Mouse (Mus musculus): Measurements from ENCODE around the gene Nek6. TPM values are rescaled to one million over a fixed set of nuclear protein-coding genes. Genes with fewer than 3 reads are reported as not detected.

The Nek6 gene
- 4.4 and 7.3 TPM in 2 replicates for polyA plus RNA-seq (2012; ENCODE audit: insufficient read depth, low replicate concordance)

GRCm38 (mm10) chr2:38511487-38512307 lies at the start of gene Nek6:
TSS of gene Nek6 (plus strand) at chr2:38511643.
- H3K36me3 ChIP-seq (replicated peaks; ENCODE audit: low read length): no peaks in the 10 kb centered on the region
- peaks cover 78% of the 10 kb centered on the region for H3K27me3 ChIP-seq (replicated peaks)
- H3K9me3 ChIP-seq: peaks cover 7% of the 10 kb centered on the region
- peaks cover 29% of the 10 kb centered on the region for H3K4me1 ChIP-seq
- no peak for TF ChIP-seq FLI1 (IDR thresholded peaks at IDR 0.05; ENCODE audit: low read length)
- no peak for TF ChIP-seq GATA1 (IDR thresholded peaks at IDR 0.05; ENCODE audit: borderline replicate concordance, low read length)
- H3K4me3 ChIP-seq (replicated peaks): peak within 1 kb of the TSS; percentile 92

DNA sequence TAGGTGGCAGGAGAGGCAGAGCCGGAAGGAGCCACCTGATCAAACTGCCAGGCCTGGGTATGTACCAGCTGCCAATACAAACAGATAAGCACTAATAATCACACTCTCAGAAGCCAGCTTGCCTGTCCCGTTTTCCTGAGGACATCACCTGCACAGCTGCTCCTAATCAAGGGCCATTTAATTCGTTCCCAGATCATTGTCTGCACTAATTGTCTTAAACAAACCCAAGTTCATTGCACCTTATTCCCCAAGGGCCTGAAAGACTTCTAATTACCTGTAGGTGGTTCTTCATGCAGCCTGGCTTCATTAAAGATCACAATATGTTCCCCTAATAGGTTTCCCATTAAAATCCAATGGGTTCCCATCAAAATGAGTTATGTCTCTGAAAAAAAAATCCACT lies 49.1 kb upstream of the Nek6 start:
- Histone ChIP-seq H3K4me1 (peaks cover 10% of the 10 kb centered on the region), H3K27me3 (replicated peaks) (peaks cover 59% of the 10 kb centered on the region), H3K4me3 (replicated peaks) (no peak overlapping the region), H3K36me3 (replicated peaks; ENCODE audit: low read length) (no peaks in the 10 kb centered on the region), H3K9me3 (no peaks in the 10 kb centered on the region)
- TF ChIP-seq FLI1 (IDR thresholded peaks at IDR 0.05; ENCODE audit: low read length) (no peak), GATA1 (IDR thresholded peaks at IDR 0.05; ENCODE audit: borderline replicate concordance, low read length) (no peak)

- Histone ChIP-seq H3K4me1 (peaks cover 28% of the 10 kb centered on the region), H3K27me3 (replicated peaks) (peaks cover 69% of the 10 kb centered on the region), H3K9me3 (no peaks in the 10 kb centered on the region), H3K4me3 (replicated peaks) (no peak overlapping the region), H3K36me3 (replicated peaks; ENCODE audit: low read length) (no peaks in the 10 kb centered on the region)
- no peak for TF ChIP-seq GATA1 (IDR thresholded peaks at IDR 0.05; ENCODE audit: borderline replicate concordance, low read length)
- TF ChIP-seq FLI1 (IDR thresholded peaks at IDR 0.05; ENCODE audit: low read length): no peak
Measured at GRCm38 (mm10) chr2:38468845-38469244, 42.6 kb upstream of the Nek6 start.

- no peak for TF ChIP-seq FLI1 (IDR thresholded peaks at IDR 0.05; ENCODE audit: low read length)
- TF ChIP-seq GATA1 (IDR thresholded peaks at IDR 0.05; ENCODE audit: borderline replicate concordance, low read length): peak; percentile 71; the same call in 2 of the 3 replicates
- peaks cover 52% of the 10 kb centered on the region for H3K27me3 ChIP-seq (replicated peaks)
- 0 out of 2 replicates have a peak, but pooled peaks cover 9% of the 10 kb centered on the region for H3K9me3 ChIP-seq
- H3K4me1 ChIP-seq: peaks cover 28% of the 10 kb centered on the region
- H3K4me3 ChIP-seq (replicated peaks): peak overlapping the region; percentile 42
- no peaks in the 10 kb centered on the region for H3K36me3 ChIP-seq (replicated peaks; ENCODE audit: low read length)
Measured at GRCm38 (mm10) chr2:38471745-38472144, 39.7 kb upstream of the Nek6 start.

DNA sequence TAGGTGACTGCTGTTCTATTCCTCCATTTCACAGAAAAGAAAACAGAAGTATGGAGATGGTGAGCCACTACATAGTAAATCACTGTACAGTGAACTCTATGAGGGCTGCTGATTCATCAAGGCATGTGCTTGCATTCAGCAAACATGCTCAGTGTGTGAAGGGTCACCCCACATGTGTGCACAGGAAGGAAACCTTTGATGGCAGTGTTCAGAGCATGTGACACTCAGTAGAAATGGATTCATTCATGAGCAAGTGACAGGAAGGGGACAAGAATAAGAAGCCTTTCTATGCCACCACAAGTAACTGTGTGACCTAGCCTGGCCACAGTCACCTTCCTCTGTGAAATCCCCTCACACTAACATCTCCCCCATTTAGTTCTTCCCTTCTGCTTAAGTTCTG lies 38.6 kb upstream of the Nek6 start:
- Histone ChIP-seq H3K9me3 (0 out of 2 replicates have a peak, but pooled peaks cover 9% of the 10 kb centered on the region), H3K4me1 (peaks cover 28% of the 10 kb centered on the region), H3K4me3 (replicated peaks) (no peak overlapping the region), H3K27me3 (replicated peaks) (peaks cover 43% of the 10 kb centered on the region), H3K36me3 (replicated peaks; ENCODE audit: low read length) (no peaks in the 10 kb centered on the region)
- no peak for TF ChIP-seq FLI1 (IDR thresholded peaks at IDR 0.05; ENCODE audit: low read length)
- no peak for TF ChIP-seq GATA1 (IDR thresholded peaks at IDR 0.05; ENCODE audit: borderline replicate concordance, low read length)

DNA sequence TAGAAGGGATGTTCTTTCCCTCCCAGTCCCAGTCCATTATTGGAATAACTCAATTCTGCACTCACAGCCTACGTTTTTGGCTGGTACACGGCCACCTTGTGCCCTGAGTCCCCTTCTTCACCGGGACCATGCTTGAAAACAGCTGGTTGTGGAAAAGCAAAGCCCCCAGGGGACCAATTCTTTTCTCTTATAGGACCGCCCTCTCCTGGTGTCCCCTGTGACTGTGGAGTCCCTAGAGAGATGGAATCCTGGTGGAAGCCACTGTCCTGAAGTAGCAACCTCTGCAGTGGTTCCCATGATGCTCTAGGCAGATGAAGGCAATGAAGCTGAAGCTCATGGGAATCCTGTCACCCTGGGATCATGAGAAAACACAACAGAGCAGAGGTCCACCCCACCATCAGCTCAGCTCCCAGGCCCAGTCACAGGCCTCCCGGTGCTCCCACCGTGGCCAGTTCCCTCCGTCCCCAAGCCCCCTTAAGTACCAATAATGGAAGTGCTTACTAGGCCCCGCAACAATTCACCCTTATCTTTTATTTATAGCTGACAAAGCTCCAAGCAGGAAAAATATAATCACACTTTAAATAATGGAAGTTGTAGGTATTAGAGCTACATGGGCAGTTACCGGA lies 34.5 kb upstream of the Nek6 start:
- Histone ChIP-seq H3K27me3 (replicated peaks) (peaks cover 15% of the 10 kb centered on the region), H3K9me3 (0 out of 2 replicates have a peak, but pooled peaks cover 9% of the 10 kb centered on the region), H3K36me3 (replicated peaks; ENCODE audit: low read length) (no peaks in the 10 kb centered on the region), H3K4me3 (replicated peaks) (no peak overlapping the region), H3K4me1 (peaks cover 48% of the 10 kb centered on the region)
- TF ChIP-seq GATA1 (IDR thresholded peaks at IDR 0.05; ENCODE audit: borderline replicate concordance, low read length) (no peak), FLI1 (IDR thresholded peaks at IDR 0.05; ENCODE audit: low read length) (no peak)

GRCm38 (mm10) chr2:38477497-38477873 lies 34.0 kb upstream of the Nek6 start:
- Histone ChIP-seq H3K9me3 (0 out of 2 replicates have a peak, but pooled peaks cover 12% of the 10 kb centered on the region), H3K27me3 (replicated peaks) (peaks cover 12% of the 10 kb centered on the region), H3K4me1 (peaks cover 47% of the 10 kb centered on the region), H3K4me3 (replicated peaks) (no peak overlapping the region), H3K36me3 (replicated peaks; ENCODE audit: low read length) (no peaks in the 10 kb centered on the region)
- TF ChIP-seq GATA1 (IDR thresholded peaks at IDR 0.05; ENCODE audit: borderline replicate concordance, low read length) (no peak), FLI1 (IDR thresholded peaks at IDR 0.05; ENCODE audit: low read length) (no peak)

DNA sequence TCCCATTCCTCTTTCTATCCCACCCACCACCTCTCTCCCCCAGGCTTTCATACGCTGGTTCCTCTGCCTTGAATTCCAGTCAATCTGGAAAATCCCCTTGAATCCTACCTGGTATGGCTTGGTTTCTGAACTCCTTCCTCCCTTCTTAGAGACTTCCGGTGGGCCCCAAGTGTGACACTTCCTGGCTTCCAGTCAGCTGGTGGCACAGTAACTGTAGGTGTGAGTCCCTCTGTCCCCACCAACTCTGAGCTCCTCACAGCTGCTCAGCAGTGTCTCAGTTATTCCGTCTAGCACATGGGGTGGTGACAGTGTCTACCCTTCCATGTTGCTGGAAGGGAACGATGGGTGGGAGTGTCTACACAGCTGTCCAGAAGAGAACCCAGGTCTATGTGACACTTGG lies 32.8 kb upstream of the Nek6 start:
- peak overlapping the region; percentile 16 for H3K4me3 ChIP-seq (replicated peaks)
- 0 out of 2 replicates have a peak, but pooled peaks cover 12% of the 10 kb centered on the region for H3K9me3 ChIP-seq
- H3K4me1 ChIP-seq: peaks cover 51% of the 10 kb centered on the region
- H3K36me3 ChIP-seq (replicated peaks; ENCODE audit: low read length): no peaks in the 10 kb centered on the region
- H3K27me3 ChIP-seq (replicated peaks): peaks cover 4% of the 10 kb centered on the region
- no peak for TF ChIP-seq FLI1 (IDR thresholded peaks at IDR 0.05; ENCODE audit: low read length)
- TF ChIP-seq GATA1 (IDR thresholded peaks at IDR 0.05; ENCODE audit: borderline replicate concordance, low read length): no peak

DNA sequence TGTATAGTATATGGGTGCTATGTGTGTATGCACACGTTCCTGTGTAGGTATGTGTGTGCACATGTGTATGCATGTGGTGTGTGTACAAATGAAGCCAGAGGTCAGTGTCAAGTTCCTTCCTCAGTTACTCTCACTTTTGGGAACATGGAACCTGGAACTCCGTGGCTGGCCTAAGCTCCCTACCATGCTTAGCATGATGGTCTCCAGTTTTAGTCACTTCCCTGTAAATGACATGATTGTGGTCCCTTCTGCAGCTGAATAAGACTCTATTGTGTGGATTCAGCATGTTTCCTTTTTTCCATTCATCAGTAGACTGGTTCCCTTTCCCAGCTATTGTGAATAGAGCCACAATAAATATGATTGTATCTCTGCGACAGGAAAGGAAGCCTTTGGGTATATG lies 31.9 kb upstream of the Nek6 start:
- Histone ChIP-seq H3K27me3 (replicated peaks) (peaks cover 2% of the 10 kb centered on the region), H3K4me1 (peaks cover 59% of the 10 kb centered on the region), H3K36me3 (replicated peaks; ENCODE audit: low read length) (no peaks in the 10 kb centered on the region), H3K4me3 (replicated peaks) (no peak overlapping the region), H3K9me3 (0 out of 2 replicates have a peak, but pooled peaks cover 12% of the 10 kb centered on the region)
- TF ChIP-seq GATA1 (IDR thresholded peaks at IDR 0.05; ENCODE audit: borderline replicate concordance, low read length) (no peak), FLI1 (IDR thresholded peaks at IDR 0.05; ENCODE audit: low read length) (no peak)

Measured in megakaryocyte, embryonic 14.5 days (primary cell).